Mouse (Mus musculus) E14TG2a.4 (cell line): ENCODE results near the gene Skp2.
"Not testable (repeated sequence)": the region's sequence is repeated elsewhere in the genome, so short reads cannot be mapped to it uniquely, and the experiment has no call there.

Experiments used
- H3K27me3 ChIP-seq: 2 replicates; pipeline ENCODE4 v1.6.1; 2014; ENCODE audit warnings: low read length, control low read depth; ENCODE audit not compliant: insufficient read depth
- H3K36me3 ChIP-seq: 2 replicates; pipeline ENCODE4 v1.6.1; 2014; ENCODE audit warnings: low read length, control low read depth; ENCODE audit not compliant: insufficient read depth
- H3K4me1 ChIP-seq: replicated peaks from 2 replicates; pipeline ENCODE4 v1.6.1; 2014; ENCODE audit warnings: low read depth, low read length, control low read depth
- H3K4me3 ChIP-seq: replicated peaks from 2 replicates; pipeline ENCODE4 v1.5.1; 2014; ENCODE audit warnings: mild to moderate bottlenecking, low read length
- H3K9me3 ChIP-seq: 2 replicates; pipeline ENCODE4 v1.6.1; 2014; ENCODE audit warnings: low read length, control low read depth
- CTCF ChIP-seq: conservative IDR thresholded peaks from 2 replicates; pipeline ENCODE4 v1.5.1; 2014; ENCODE audit warnings: low read length
- NANOG ChIP-seq: IDR thresholded peaks from 2 replicates; pipeline ENCODE4 v1.6.1; 2014; ENCODE audit warnings: borderline replicate concordance, low read length, mixed read lengths
- POU5F1 ChIP-seq: IDR thresholded peaks from 2 replicates; pipeline ENCODE4 v1.6.1; 2014; ENCODE audit warnings: low read length, borderline replicate concordance

Gene Skp2

GRCm38 (mm10) chr15:9155325-9155724 lies at the start of gene Skp2:
Skp2 (minus strand) TSS chr15:9155425.
- no peak for TF ChIP-seq CTCF
- no peak for TF ChIP-seq NANOG
- no peak for TF ChIP-seq POU5F1

DNA sequence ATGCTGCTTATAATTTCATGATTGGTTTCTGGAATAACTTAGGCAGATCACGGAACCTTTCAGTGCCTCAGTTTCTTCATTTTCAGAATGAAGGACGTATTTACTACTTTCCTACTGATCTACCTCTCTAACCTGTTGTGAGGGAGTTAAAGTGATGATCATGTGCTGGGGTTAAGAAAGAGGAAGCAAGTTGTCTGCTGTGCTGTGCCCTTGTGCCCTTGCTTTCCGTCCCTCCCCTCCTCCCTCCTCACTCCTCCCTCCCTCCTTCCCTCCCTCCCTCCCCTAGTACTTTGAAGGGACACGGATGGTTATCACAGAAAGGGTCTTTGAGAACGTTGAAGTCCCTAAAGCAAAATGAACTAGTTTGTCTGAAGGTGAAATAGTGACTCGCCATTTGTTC lies 43.2 kb upstream of the Skp2 start:
- Histone ChIP-seq H3K4me3 (no peak overlapping the region), H3K27me3 (no peaks in the 10 kb centered on the region), H3K9me3 (no peaks in the 10 kb centered on the region), H3K36me3 (peaks cover 21% of the 10 kb centered on the region), H3K4me1 (peaks cover 29% of the 10 kb centered on the region)
- TF ChIP-seq POU5F1 (no peak), CTCF (no peak), NANOG (no peak)

More at GRCm38 (mm10) chr15:9155325-9155724, at the start of gene Skp2:
- H3K27me3 ChIP-seq: no peaks in the 10 kb centered on the region
- H3K9me3 ChIP-seq: no peaks in the 10 kb centered on the region
- no peak within 1 kb of the TSS for H3K4me3 ChIP-seq
- peaks cover 77% of the 10 kb centered on the region for H3K36me3 ChIP-seq
- no peaks in the 10 kb centered on the region for H3K4me1 ChIP-seq

DNA sequence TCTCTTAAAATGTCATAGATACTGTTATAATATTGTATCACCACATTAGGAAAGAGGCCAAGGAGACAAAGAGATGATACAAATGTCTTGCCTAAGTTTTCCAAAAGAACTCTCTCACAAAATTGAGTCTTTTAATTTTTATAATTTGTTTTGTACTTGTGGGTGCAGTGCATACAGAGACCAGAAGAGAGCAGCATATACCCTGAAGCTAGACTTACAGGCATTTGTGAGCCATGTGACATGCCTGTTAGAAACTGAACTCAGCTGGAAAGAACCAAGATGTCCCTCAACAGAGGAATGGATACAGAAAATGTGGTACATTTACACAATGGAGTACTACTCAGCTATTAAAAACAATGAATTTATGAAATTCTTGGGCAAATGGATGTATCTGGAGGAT lies 37.5 kb upstream of the Skp2 start:
- TF ChIP-seq CTCF: peak; percentile 51
- H3K36me3 ChIP-seq: peaks cover 42% of the 10 kb centered on the region

DNA sequence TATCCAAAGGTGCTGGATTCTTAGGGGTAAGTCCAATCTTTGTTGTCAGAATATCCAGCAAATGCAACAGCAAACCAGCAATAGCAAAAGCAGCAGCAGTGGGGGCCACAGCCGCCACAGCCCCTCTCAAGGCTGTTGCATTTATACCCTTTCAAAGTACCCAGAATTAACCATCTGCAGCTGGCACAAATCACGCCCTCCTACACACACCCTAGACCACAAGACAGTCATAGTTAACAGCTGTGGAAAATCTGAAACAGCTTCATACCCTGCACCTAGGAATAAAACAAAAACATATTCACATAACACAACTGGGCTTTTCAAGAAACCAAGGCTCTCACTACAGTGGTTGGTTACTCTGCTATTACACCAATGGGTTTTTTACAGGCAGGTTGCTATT lies 34.6 kb upstream of the Skp2 start:
- Histone ChIP-seq H3K36me3 (peaks cover 55% of the 10 kb centered on the region), H3K27me3 (no peaks in the 10 kb centered on the region), H3K9me3 (no peaks in the 10 kb centered on the region), H3K4me3 (no peak overlapping the region), H3K4me1 (peaks cover 4% of the 10 kb centered on the region)
- TF ChIP-seq POU5F1: no peak
- TF ChIP-seq CTCF: no peak
- TF ChIP-seq NANOG: no peak

More for the DNA sequence above, 37.5 kb upstream of the Skp2 start:
- H3K27me3 ChIP-seq, H3K4me3 ChIP-seq, H3K9me3 ChIP-seq, H3K4me1 ChIP-seq: not testable (repeated sequence)

- Histone ChIP-seq H3K27me3 (no peaks in the 10 kb centered on the region), H3K4me1 (peaks cover 13% of the 10 kb centered on the region), H3K4me3 (no peak overlapping the region), H3K9me3 (no peaks in the 10 kb centered on the region), H3K36me3 (peaks cover 60% of the 10 kb centered on the region)
- no peak for TF ChIP-seq CTCF
- no peak for TF ChIP-seq POU5F1
- no peak for TF ChIP-seq NANOG
These were observed 28.8 kb upstream of the Skp2 start for GRCm38 (mm10) chr15:9183995-9184394.

- Histone ChIP-seq H3K4me1 (peaks cover 9% of the 10 kb centered on the region), H3K36me3 (peaks cover 60% of the 10 kb centered on the region), H3K9me3 (no peaks in the 10 kb centered on the region), H3K4me3 (no peak overlapping the region), H3K27me3 (no peaks in the 10 kb centered on the region)
- TF ChIP-seq POU5F1: no peak
- TF ChIP-seq CTCF: no peak
- TF ChIP-seq NANOG: no peak
These were observed 21.8 kb upstream of the Skp2 start for GRCm38 (mm10) chr15:9177038-9177437.

DNA sequence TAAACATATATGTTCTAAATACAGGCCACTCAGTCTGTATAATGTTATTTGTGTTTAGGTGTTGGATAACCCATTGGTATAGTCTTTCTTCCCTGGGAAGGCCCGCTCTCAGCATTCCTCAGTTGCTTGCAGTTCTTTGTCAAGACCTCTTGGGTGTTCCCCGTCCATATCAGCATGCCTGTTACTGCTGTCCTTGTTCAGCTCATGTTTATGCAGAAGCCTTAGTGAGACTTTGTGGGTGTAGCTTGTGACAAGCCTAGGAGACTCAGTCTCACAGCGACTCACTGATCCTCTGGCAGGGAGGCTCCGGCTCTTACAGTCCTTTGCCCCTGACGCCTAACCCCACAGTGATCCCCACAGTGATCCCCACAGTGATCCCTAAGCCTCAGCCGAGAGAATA lies 8.9 kb upstream of the Skp2 start:
- no peak overlapping the region for H3K4me3 ChIP-seq
- no peaks in the 10 kb centered on the region for H3K9me3 ChIP-seq
- H3K4me1 ChIP-seq: peaks cover 19% of the 10 kb centered on the region
- H3K36me3 ChIP-seq: peaks cover 63% of the 10 kb centered on the region
- TF ChIP-seq CTCF (no peak), NANOG (no peak), POU5F1 (no peak)
- H3K27me3 ChIP-seq: no peaks in the 10 kb centered on the region

DNA sequence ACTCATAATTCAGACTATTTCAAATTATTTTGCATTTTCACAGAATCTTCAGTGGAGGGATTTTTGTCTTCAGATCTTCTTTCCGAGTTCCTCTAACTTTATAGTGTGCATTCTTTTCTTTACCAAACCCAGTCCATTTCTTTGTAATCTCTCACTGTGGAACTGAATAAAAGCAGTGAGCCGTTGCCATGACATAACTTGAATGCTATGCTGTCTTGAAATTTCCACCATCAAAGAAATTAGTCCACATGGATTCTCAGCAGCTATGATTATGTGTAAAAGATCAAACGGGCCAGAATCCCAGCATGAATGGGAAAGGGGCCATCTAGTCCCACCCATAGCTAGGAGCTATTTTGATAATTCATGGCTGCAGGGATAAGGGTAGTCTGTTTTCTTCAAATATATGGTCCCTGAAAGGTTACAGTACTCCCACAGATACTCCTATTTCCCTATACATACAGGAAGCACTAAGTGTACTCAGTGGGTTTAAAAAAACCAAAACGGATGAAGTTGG lies 7.4 kb upstream of the Skp2 start:
- Histone ChIP-seq H3K27me3 (no peaks in the 10 kb centered on the region), H3K36me3 (peaks cover 61% of the 10 kb centered on the region), H3K4me3 (no peak overlapping the region), H3K4me1 (peaks cover 19% of the 10 kb centered on the region), H3K9me3 (no peaks in the 10 kb centered on the region)
- TF ChIP-seq POU5F1 (no peak), NANOG (no peak), CTCF (no peak)

- H3K36me3 ChIP-seq: peaks cover 52% of the 10 kb centered on the region
- H3K9me3 ChIP-seq: no peaks in the 10 kb centered on the region
- peaks cover 57% of the 10 kb centered on the region for H3K4me1 ChIP-seq
- no peaks in the 10 kb centered on the region for H3K27me3 ChIP-seq
- TF ChIP-seq NANOG (no peak), POU5F1 (no peak), CTCF (no peak)
- peak overlapping the region; percentile 96 for H3K4me3 ChIP-seq
These were observed 14.5 kb downstream of the Skp2 start for GRCm38 (mm10) chr15:9140684-9141171.
